Mouse (Mus musculus) lung, postnatal 0 days (tissue): ENCODE results near the gene Mef2c.

Experiments used
- CTCF ChIP-seq: IDR thresholded peaks from 2 replicates; pipeline ENCODE4 v1.5.1; 2016; ENCODE audit warnings: antibody characterized with exemption, mild to moderate bottlenecking
- EP300 ChIP-seq: IDR thresholded peaks from 2 replicates; pipeline ENCODE4 v1.6.1; 2016; ENCODE audit warnings: antibody characterized with exemption, mild to moderate bottlenecking, control low read depth

DNA sequence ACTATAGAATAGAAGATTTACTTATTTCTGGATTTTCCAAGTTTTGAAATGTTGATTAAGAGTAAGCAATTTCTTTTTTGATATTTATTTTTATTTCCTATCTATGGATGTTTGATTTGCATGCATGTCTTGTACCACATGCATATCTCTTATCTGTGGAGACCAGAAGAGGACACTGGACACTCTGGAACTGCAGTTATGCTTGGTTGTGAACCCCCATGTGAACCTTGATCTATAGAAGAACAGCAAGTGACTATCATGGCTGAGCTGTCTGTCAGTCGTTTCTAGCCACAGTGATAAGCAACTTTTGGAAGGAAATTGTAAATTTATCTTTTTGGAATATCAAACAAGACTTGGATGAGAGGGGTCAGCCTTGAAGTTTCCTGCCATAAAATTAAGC, 48.2 kb downstream of the Mef2c start:
- no peak for TF ChIP-seq CTCF
- no peak for TF ChIP-seq EP300
